Mouse (Mus musculus) urinary bladder, postnatal 4 days (tissue): ENCODE measurements around the gene Ntng2.

Experiments used
- DNase-seq, 2 experiments: peaks; one replicate each; pipeline ENCODE4 v3.0.0; 2021 to 2022; ENCODE audit warnings: low spot score in 2 of 2

The Ntng2 gene

GRCm38 (mm10) chr2:29191216-29192215 lies 61.3 kb downstream of the Ntng2 start:
- DNase-seq = no peak

GRCm38 (mm10) chr2:29190392-29190791 lies 62.4 kb downstream of the Ntng2 start:
- DNase-seq = no peak

DNA sequence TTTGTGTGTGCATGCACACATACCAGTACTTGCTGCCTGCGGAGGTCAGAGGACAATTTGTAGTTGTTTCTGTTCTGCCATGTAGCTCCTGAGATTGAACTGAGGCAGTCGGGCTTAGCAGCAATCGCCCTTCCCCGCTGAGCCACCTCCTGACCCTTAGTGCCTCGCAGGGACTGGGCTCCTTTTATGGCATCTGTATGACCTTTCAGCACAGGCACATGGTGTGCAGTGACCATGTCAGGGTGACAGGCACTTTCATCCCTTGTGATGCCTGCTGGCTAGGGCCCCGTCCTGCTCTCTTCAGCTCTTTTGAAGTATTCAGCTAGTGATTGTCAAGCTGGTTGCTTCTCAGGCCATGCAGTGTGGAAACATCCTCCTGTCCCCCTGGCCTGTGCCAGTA lies 66.6 kb downstream of the Ntng2 start:
- DNase-seq = no peak

GRCm38 (mm10) chr2:29183266-29183924 lies 69.4 kb downstream of the Ntng2 start:
- DNase-seq = no peak

GRCm38 (mm10) chr2:29181111-29181510 lies 71.7 kb downstream of the Ntng2 start:
- no peak for DNase-seq

DNA sequence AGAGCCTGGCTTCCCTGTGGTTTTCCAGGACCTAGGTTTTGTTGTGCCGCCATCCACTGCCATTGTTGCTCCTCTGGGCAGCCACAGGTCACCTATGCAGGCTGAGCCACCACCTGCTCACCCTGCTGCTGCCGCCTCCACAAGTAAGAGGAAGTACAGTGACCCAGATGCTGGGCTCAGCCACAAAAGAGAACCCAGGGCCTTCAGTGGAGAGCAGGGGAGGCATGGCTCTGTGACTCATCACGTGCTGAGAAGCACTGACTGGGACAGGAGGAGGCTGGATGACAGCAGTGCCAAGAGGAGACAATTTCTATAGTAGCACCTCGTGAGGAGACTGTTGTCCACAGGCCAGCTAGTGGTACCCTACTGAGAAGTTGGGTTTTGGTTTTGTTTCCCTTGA lies 73.0 kb downstream of the Ntng2 start:
- no peak for DNase-seq

- DNase-seq = no peak
These were observed 77.9 kb downstream of the Ntng2 start for GRCm38 (mm10) chr2:29174887-29175286.

- DNase-seq = no peak
These were observed 84.7 kb downstream of the Ntng2 start for GRCm38 (mm10) chr2:29168067-29168466.

DNA sequence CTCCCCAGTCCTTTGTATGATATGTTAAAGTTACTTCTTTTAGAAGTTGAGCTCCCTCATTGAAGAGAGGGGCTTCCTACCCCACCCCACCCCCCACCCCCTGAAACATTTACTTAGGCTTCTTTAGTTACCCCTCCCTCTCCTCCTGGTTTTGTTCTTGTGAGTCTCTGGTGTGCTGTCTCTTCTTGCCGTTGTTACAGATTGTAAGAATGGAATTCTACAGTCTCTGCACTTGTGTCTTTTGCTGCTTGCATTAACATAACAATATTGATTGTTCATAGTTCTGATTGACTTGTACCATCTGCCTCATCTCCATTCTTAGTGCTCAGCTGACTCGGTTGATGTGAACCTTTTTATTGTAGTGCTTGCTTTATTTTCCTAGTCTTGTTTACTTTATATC lies 100.9 kb downstream of the Ntng2 start:
- no peak for DNase-seq
